Mouse (Mus musculus) embryo, embryonic 9.5 days (tissue): ENCODE measurements around the gene Dcaf12l2.

Source experiments
- DNase-seq: peaks from one replicate; pipeline ENCODE4 v3.0.0-alpha.2; 2017; ENCODE audit errors: extremely low spot score

Gene Dcaf12l2

GRCm38 (mm10) chrX:44367646-44368521 is at the start of gene Dcaf12l2:
Gene Dcaf12l2, minus strand, starts transcription at chrX:44368342.
- peak; percentile 38 for DNase-seq

GRCm38 (mm10) chrX:44367280-44367645 is 879 bp downstream of the Dcaf12l2 start:
- no peak for DNase-seq
